Mouse (Mus musculus): Measurements from ENCODE around the gene Cacna1a. TPM values are rescaled to one million over a fixed set of nuclear protein-coding genes. Genes with fewer than 3 reads are reported as not detected.

Gene Cacna1a
- total and polyA plus RNA-seq, 2 experiments from 2014 or later: 15.4 to 134 TPM

DNA sequence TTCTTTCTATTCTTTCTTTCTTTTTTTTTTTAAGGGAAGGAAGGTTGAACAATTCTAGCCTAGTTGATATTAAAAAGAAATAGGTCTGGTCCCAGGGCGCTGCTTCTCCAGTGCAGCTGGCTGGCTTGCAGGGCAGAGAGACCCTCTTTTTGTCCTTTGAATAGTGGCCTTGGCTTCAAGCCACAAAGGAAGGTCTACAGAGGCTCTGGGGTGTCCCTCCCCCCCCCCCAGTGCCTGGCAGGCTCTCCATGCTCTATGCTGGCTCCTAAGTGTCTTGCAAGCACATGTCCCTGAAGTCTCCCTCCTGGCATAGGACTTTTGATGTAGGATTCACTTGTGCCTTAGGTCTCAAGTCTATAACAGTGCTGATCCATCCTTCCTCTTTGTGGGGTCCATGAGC is 23.0 kb upstream of the Cacna1a start:
- no peaks in the 10 kb centered on the region for H3K36me3 ChIP-seq (ENCODE audit: insufficient read depth, low read length)
- ATAC-seq (ENCODE audit: low FRiP score) (no peak), DNase-seq (ENCODE audit: low spot score) (peak; percentile 49)

DNA sequence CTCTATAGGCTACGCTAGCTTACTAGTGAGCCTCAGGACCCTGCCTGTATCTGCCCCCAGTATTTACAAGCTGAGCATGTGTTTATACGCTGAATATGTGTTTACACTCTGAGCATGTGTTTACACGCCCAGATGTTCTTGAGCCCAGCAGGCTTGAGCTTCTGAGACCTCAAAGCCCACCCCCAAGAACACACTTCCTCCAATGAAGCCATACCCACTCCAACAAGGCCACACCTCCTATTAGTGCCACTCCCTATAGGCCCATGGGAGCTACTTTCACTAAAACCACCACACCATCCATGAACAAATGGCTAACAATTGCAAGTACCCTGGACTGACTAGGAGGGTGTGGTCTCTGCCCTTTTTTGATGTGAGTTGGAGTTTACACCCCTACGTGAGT is 17.3 kb upstream of the Cacna1a start:
- 85% methylated on average over 4 of the region's 4 CpGs for WGBS
- no peak overlapping the region for H3K27ac ChIP-seq (ENCODE audit: low read depth, low read length)
- DNase-seq (ENCODE audit: low spot score) (no peak), ATAC-seq (ENCODE audit: low FRiP score) (no peak)
- H3K9me3 ChIP-seq (ENCODE audit: low read length): no peaks in the 10 kb centered on the region
- no peak overlapping the region for H3K9ac ChIP-seq (replicated peaks; ENCODE audit: low read length, poor library complexity, severe bottlenecking)
- no peak overlapping the region for H3K4me3 ChIP-seq (ENCODE audit: low read depth, low read length)
- no peak overlapping the region for H3K4me2 ChIP-seq (ENCODE audit: low read depth, low read length, poor library complexity, severe bottlenecking)
- no peaks in the 10 kb centered on the region for H3K27me3 ChIP-seq (ENCODE audit: insufficient read depth, low read length)
- no peaks in the 10 kb centered on the region for H3K4me1 ChIP-seq (ENCODE audit: insufficient read depth, low read length)
- no peaks in the 10 kb centered on the region for H3K36me3 ChIP-seq (ENCODE audit: insufficient read depth, low read length)
- TF ChIP-seq CTCF (IDR thresholded peaks at IDR 0.05): no peak

More for the DNA sequence above, 23.0 kb upstream of the Cacna1a start:
- Histone ChIP-seq H3K27ac (ENCODE audit: low read depth, low read length) (no peak overlapping the region), H3K9ac (replicated peaks; ENCODE audit: low read length, poor library complexity, severe bottlenecking) (no peak overlapping the region), H3K4me1 (ENCODE audit: insufficient read depth, low read length) (no peaks in the 10 kb centered on the region), H3K4me3 (ENCODE audit: low read depth, low read length) (no peak overlapping the region), H3K4me2 (ENCODE audit: low read depth, low read length, poor library complexity, severe bottlenecking) (no peak overlapping the region), H3K9me3 (ENCODE audit: low read length) (no peaks in the 10 kb centered on the region), H3K27me3 (ENCODE audit: insufficient read depth, low read length) (0 out of 2 replicates have a peak, but pooled peaks cover 6% of the 10 kb centered on the region)
- 71% methylated on average over 1 of the region's 1 CpGs for WGBS
- no peak for TF ChIP-seq CTCF (IDR thresholded peaks at IDR 0.05)

DNA sequence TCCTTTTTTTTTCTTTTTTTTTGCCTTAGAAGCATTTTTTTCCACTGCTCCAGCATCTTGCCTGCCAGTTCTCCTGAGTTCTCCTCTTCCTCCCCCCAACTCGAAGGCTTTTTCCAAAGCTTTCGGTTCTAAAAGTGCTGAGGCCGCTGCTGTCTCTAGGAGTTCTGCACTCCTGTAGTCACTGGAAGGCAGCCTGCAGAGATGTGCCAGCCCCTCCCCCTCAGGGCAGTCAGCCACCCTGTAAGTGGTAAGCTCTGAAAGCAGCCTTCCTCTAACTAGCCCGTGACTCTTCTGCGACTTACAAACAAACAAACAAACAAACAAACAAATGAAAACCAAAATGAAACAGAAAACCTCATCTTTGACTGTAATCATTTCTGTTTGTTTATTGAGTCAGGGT is 13.2 kb upstream of the Cacna1a start:
- Histone ChIP-seq H3K27me3 (ENCODE audit: insufficient read depth, low read length) (no peaks in the 10 kb centered on the region), H3K9ac (replicated peaks; ENCODE audit: low read length, poor library complexity, severe bottlenecking) (no peak overlapping the region), H3K4me2 (ENCODE audit: low read depth, low read length, poor library complexity, severe bottlenecking) (no peak overlapping the region), H3K36me3 (ENCODE audit: insufficient read depth, low read length) (no peaks in the 10 kb centered on the region), H3K4me3 (ENCODE audit: low read depth, low read length) (no peak overlapping the region), H3K4me1 (ENCODE audit: insufficient read depth, low read length) (no peaks in the 10 kb centered on the region), H3K9me3 (ENCODE audit: low read length) (no peaks in the 10 kb centered on the region), H3K27ac (ENCODE audit: low read depth, low read length) (no peak overlapping the region)
- TF ChIP-seq CTCF (IDR thresholded peaks at IDR 0.05): no peak
- DNase-seq (ENCODE audit: low spot score): no peak
- WGBS: 35% methylated on average over 5 of the region's 5 CpGs
- ATAC-seq (ENCODE audit: low FRiP score): no peak

DNA sequence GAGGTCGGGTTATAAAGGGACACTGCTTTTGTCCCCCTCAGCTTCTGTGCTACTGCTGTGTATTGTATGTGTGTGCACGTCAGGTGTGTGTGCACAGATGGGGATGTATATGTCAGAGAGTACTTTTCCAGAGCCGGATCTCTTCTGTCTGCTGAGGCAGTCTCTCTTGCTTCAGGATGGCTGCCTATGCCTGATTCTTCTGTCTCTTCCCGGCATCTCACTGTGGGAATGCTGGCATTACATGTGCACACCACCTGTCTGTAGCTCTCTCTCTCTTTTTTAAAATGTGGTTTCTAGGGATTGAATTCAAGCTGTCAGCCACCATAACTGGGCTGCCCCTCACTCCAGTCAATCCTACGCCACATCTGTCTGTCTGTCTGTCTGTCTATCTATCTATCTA is 12.4 kb upstream of the Cacna1a start:
- Histone ChIP-seq H3K36me3 (ENCODE audit: insufficient read depth, low read length) (no peaks in the 10 kb centered on the region), H3K4me2 (ENCODE audit: low read depth, low read length, poor library complexity, severe bottlenecking) (no peak overlapping the region), H3K27ac (ENCODE audit: low read depth, low read length) (no peak overlapping the region), H3K9me3 (ENCODE audit: low read length) (no peaks in the 10 kb centered on the region), H3K4me1 (ENCODE audit: insufficient read depth, low read length) (no peaks in the 10 kb centered on the region), H3K27me3 (ENCODE audit: insufficient read depth, low read length) (no peaks in the 10 kb centered on the region), H3K4me3 (ENCODE audit: low read depth, low read length) (no peak overlapping the region), H3K9ac (replicated peaks; ENCODE audit: low read length, poor library complexity, severe bottlenecking) (no peak overlapping the region)
- WGBS: 85% methylated on average over 5 of the region's 5 CpGs
- no peak for ATAC-seq (ENCODE audit: low FRiP score)
- TF ChIP-seq CTCF (IDR thresholded peaks at IDR 0.05): no peak
- no peak for DNase-seq (ENCODE audit: low spot score)

DNA sequence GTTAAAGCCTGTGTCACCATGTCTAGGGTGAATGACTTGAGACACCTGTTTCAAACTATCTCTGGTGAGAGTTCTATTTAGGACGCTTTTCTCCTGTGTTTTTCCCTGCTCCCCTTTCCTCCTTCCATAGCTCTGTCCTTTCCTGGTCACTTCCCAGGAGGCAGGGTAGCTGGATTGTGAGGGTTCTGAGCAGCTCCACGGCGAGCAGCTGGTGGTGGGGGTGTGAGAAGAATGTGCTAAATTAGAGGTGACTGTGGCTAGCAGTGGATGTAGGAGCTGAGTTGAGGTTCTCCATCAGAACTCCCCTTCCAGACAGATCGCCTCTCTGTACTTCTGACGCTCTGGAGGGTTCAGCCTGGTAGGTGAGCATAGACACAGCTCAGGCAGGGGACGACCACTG is 11.7 kb upstream of the Cacna1a start:
- H3K36me3 ChIP-seq (ENCODE audit: insufficient read depth, low read length): no peaks in the 10 kb centered on the region
- H3K4me1 ChIP-seq (ENCODE audit: insufficient read depth, low read length): no peaks in the 10 kb centered on the region
- WGBS: 89% methylated on average over 6 of the region's 6 CpGs
- H3K9ac ChIP-seq (replicated peaks; ENCODE audit: low read length, poor library complexity, severe bottlenecking): no peak overlapping the region
- no peak for TF ChIP-seq CTCF (IDR thresholded peaks at IDR 0.05)
- no peak overlapping the region for H3K4me3 ChIP-seq (ENCODE audit: low read depth, low read length)
- no peak overlapping the region for H3K27ac ChIP-seq (ENCODE audit: low read depth, low read length)
- no peak overlapping the region for H3K4me2 ChIP-seq (ENCODE audit: low read depth, low read length, poor library complexity, severe bottlenecking)
- no peak for ATAC-seq (ENCODE audit: low FRiP score)
- no peaks in the 10 kb centered on the region for H3K9me3 ChIP-seq (ENCODE audit: low read length)
- DNase-seq (ENCODE audit: low spot score): no peak
- H3K27me3 ChIP-seq (ENCODE audit: insufficient read depth, low read length): no peaks in the 10 kb centered on the region

DNA sequence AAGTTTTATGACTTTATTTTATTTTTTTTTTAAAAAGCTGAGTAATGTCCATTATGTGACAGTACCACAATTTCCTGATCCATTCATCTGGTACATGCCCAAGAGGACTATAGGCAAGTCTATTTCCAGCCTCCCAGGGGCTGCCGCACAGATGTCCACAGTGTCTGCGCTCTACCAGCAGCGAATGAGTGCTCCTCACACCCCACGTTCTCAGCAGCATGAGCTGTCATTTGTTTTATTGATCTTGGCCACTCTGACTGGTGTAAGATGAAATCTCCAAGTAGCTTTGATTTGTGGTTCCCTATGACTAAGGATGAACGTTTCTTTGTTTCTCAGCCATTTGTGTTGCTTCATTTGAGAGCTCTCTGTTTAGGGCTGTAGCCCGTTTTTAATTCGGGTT is 6.6 kb upstream of the Cacna1a start:
- no peak overlapping the region for H3K4me3 ChIP-seq (ENCODE audit: low read depth, low read length)
- no peaks in the 10 kb centered on the region for H3K4me1 ChIP-seq (ENCODE audit: insufficient read depth, low read length)
- no peaks in the 10 kb centered on the region for H3K27me3 ChIP-seq (ENCODE audit: insufficient read depth, low read length)
- no peak overlapping the region for H3K27ac ChIP-seq (ENCODE audit: low read depth, low read length)
- ATAC-seq (ENCODE audit: low FRiP score) (no peak), DNase-seq (ENCODE audit: low spot score) (no peak)
- H3K9ac ChIP-seq (replicated peaks; ENCODE audit: low read length, poor library complexity, severe bottlenecking): no peak overlapping the region
- H3K4me2 ChIP-seq (ENCODE audit: low read depth, low read length, poor library complexity, severe bottlenecking): no peak overlapping the region
- TF ChIP-seq CTCF (IDR thresholded peaks at IDR 0.05): no peak
- H3K36me3 ChIP-seq (ENCODE audit: insufficient read depth, low read length): no peaks in the 10 kb centered on the region
- H3K9me3 ChIP-seq (ENCODE audit: low read length): no peaks in the 10 kb centered on the region; the same call in 1 of the 2 replicates
- WGBS: 77% methylated on average over 7 of the region's 7 CpGs
